29 mouse cellular contexts compared by ENCODE assay signal in genomic region chr1:180503484-180503883, GRCm38 (mm10). TPM values are rescaled to one million over a fixed set of nuclear protein-coding genes. Genes with fewer than 3 reads are reported as not detected.
DNase-seq lines count a peak whose midpoint lies in the region; ATAC-seq and TF ChIP-seq lines count a peak whose summit lies in the region.
"Had no signal": no experiment of that assay in that cellular context is flagged by ENCODE, and none has a peak within 500 bp of the region (broad histone marks: within the 10 kb centered on the region; RNA-seq: fewer than 3 reads in every experiment).

No protein-coding gene starts in this region.

- H3K4me3 ChIP-seq in forebrain, postnatal 0 days (ENCODE audit: low read depth, low read length), result no peak overlapping the region
- no peak overlapping the region for H3K4me3 ChIP-seq in forebrain, embryonic 15.5 days
- H3K4me3 ChIP-seq in hindbrain, postnatal 0 days (ENCODE audit: low read length), result no peak overlapping the region
- no peak overlapping the region for H3K4me3 ChIP-seq in hindbrain, embryonic 14.5 days (replicated peaks; ENCODE audit: low read length)
- H3K4me3 ChIP-seq: embryonic facial prominence, embryonic 13.5 days; embryonic facial prominence, embryonic 15.5 days; erythroblast, embryonic 14.5 days; forebrain, embryonic 10.5 days; forebrain, embryonic 12.5 days had no signal

- TF ChIP-seq CTCF in forebrain, postnatal 0 days (IDR thresholded peaks at IDR 0.05; ENCODE audit: low read depth), result no peak
- no peak for TF ChIP-seq CTCF in hindbrain, postnatal 0 days (IDR thresholded peaks at IDR 0.05; ENCODE audit: low read depth)

- no peaks in the 10 kb centered on the region for H3K4me1 ChIP-seq in forebrain, postnatal 0 days (ENCODE audit: insufficient read depth)
- peaks cover 3% of the 10 kb centered on the region; the same call in 1 of the 2 replicates for H3K4me1 ChIP-seq in forebrain, embryonic 15.5 days
- H3K4me1 ChIP-seq in hindbrain, postnatal 0 days (ENCODE audit: insufficient read depth, low read length), result no peaks in the 10 kb centered on the region
- no peaks in the 10 kb centered on the region for H3K4me1 ChIP-seq in hindbrain, embryonic 14.5 days (replicated peaks; ENCODE audit: control insufficient read depth, insufficient read depth, low read length)
- H3K4me1 ChIP-seq: embryonic facial prominence, embryonic 13.5 days; forebrain, embryonic 12.5 days had no signal

- no peak for DNase-seq in forebrain, postnatal 0 days
- no peak for DNase-seq in hindbrain, postnatal 0 days (ENCODE audit: low spot score)
- DNase-seq in hindbrain, embryonic 14.5 days (ENCODE audit: low spot score), result no peak
- DNase-seq in retina, embryonic 14.5 days (ENCODE audit: low spot score), result peak; percentile 12
- DNase-seq in retina, postnatal 1 day, result no peak
- DNase-seq: adrenal gland, adult 8-10 months; adrenal gland, postnatal 14 days; adrenal gland, postnatal 36 days; B cell, adult 2 months; cerebellum, adult 11 months; cerebellum, adult 18-20 months; cerebellum, adult 8-10 months; cerebellum, adult 9-11 months; cerebellum, postnatal 14 days; cerebellum, postnatal 36 days; embryo, embryonic 11 days had no signal

- WGBS in forebrain, postnatal 0 days, result 35% methylated on average over 5 of the region's 5 CpGs
- WGBS in forebrain, embryonic 15.5 days, result 34% methylated on average over 5 of the region's 5 CpGs
- WGBS in hindbrain, postnatal 0 days, result 35% methylated on average over 5 of the region's 5 CpGs
- 59% methylated on average over 5 of the region's 5 CpGs for WGBS in hindbrain, embryonic 14.5 days

- H3K36me3 ChIP-seq in forebrain, postnatal 0 days (ENCODE audit: insufficient read depth), result no peaks in the 10 kb centered on the region
- no peaks in the 10 kb centered on the region for H3K36me3 ChIP-seq in forebrain, embryonic 15.5 days
- H3K36me3 ChIP-seq in hindbrain, postnatal 0 days (ENCODE audit: insufficient read depth, low read length), result no peaks in the 10 kb centered on the region
- no peaks in the 10 kb centered on the region for H3K36me3 ChIP-seq in hindbrain, embryonic 14.5 days (replicated peaks; ENCODE audit: control insufficient read depth, insufficient read depth)
- H3K36me3 ChIP-seq: embryonic facial prominence, embryonic 13.5 days; embryonic facial prominence, embryonic 15.5 days; forebrain, embryonic 10.5 days; forebrain, embryonic 12.5 days; G1E had no signal

- ATAC-seq in forebrain, postnatal 0 days, result peak; percentile 63
- no peak for ATAC-seq in forebrain, embryonic 15.5 days (replicated peaks)
- peak; percentile 73 for ATAC-seq in hindbrain, postnatal 0 days
- no peak for ATAC-seq in hindbrain, embryonic 14.5 days (ENCODE audit: low FRiP score)
- ATAC-seq: activated CD4-positive, CD25-positive, alpha-beta regulatory T cell, adult 4 months; CD4-positive, CD25-positive, alpha-beta regulatory T cell, adult 4 months; forebrain, embryonic 14.5 days; Patski had no signal

- H3K9ac ChIP-seq in forebrain, postnatal 0 days, result no peak overlapping the region
- no peak overlapping the region for H3K9ac ChIP-seq in forebrain, embryonic 15.5 days (replicated peaks)
- H3K9ac ChIP-seq in hindbrain, postnatal 0 days (replicated peaks; ENCODE audit: low read length), result no peak overlapping the region
- H3K9ac ChIP-seq in hindbrain, embryonic 14.5 days, result no peak overlapping the region
- H3K9ac ChIP-seq: embryonic facial prominence, embryonic 13.5 days; embryonic facial prominence, embryonic 15.5 days; forebrain, embryonic 12.5 days had no signal

- no peak overlapping the region for H3K27ac ChIP-seq in forebrain, postnatal 0 days (ENCODE audit: low read depth, low read length)
- H3K27ac ChIP-seq in forebrain, embryonic 15.5 days (replicated peaks), result no peak overlapping the region
- no peak overlapping the region for H3K27ac ChIP-seq in hindbrain, postnatal 0 days
- H3K27ac ChIP-seq in hindbrain, embryonic 14.5 days, result no peak overlapping the region
- H3K27ac ChIP-seq: embryonic facial prominence, embryonic 13.5 days; embryonic facial prominence, embryonic 15.5 days; forebrain, embryonic 10.5 days; forebrain, embryonic 12.5 days had no signal

- H3K27me3 ChIP-seq in forebrain, postnatal 0 days (ENCODE audit: insufficient read depth, low read length), result no peaks in the 10 kb centered on the region
- H3K27me3 ChIP-seq in forebrain, embryonic 15.5 days, result no peaks in the 10 kb centered on the region
- H3K27me3 ChIP-seq in hindbrain, postnatal 0 days (ENCODE audit: insufficient read depth, low read length), result no peaks in the 10 kb centered on the region
- no peaks in the 10 kb centered on the region for H3K27me3 ChIP-seq in hindbrain, embryonic 14.5 days (ENCODE audit: control insufficient read depth, insufficient read depth, low read length)
- H3K27me3 ChIP-seq: CH12.LX; embryonic facial prominence, embryonic 13.5 days; embryonic facial prominence, embryonic 15.5 days; forebrain, embryonic 12.5 days had no signal

- no peak overlapping the region for H3K4me2 ChIP-seq in forebrain, postnatal 0 days (ENCODE audit: low read depth)
- H3K4me2 ChIP-seq in forebrain, embryonic 15.5 days (replicated peaks), result no peak overlapping the region
- H3K4me2 ChIP-seq in hindbrain, postnatal 0 days (ENCODE audit: low read depth, low read length), result no peak overlapping the region
- H3K4me2 ChIP-seq in hindbrain, embryonic 14.5 days (replicated peaks), result no peak overlapping the region
- H3K4me2 ChIP-seq: embryonic facial prominence, embryonic 13.5 days; embryonic facial prominence, embryonic 15.5 days; forebrain, embryonic 12.5 days had no signal

- no peaks in the 10 kb centered on the region for H3K9me3 ChIP-seq in forebrain, postnatal 0 days (ENCODE audit: low read length)
- H3K9me3 ChIP-seq in forebrain, embryonic 15.5 days, result no peaks in the 10 kb centered on the region
- H3K9me3 ChIP-seq in hindbrain, postnatal 0 days (ENCODE audit: low read length), result no peaks in the 10 kb centered on the region
- H3K9me3 ChIP-seq in hindbrain, embryonic 14.5 days (ENCODE audit: control insufficient read depth, low read length), result no peaks in the 10 kb centered on the region
- H3K9me3 ChIP-seq: embryonic facial prominence, embryonic 13.5 days; embryonic facial prominence, embryonic 15.5 days; forebrain, embryonic 10.5 days; forebrain, embryonic 12.5 days; G1E had no signal

RNA-seq across cellular contexts. Expression of gene Stum, which starts 20.2 kb away (rescaled TPM):
- total RNA-seq in forebrain, postnatal 0 days (2014; rRNA removed), result 59.7 and 80.7 TPM in 2 replicates
- polyA plus RNA-seq in forebrain, postnatal 0 days (2015; fragmentation: Nextera tagmentation; extraction: Ambion mirVana), result 15.2 and 16.7 TPM in 2 replicates
- polyA plus RNA-seq in forebrain, embryonic 15.5 days (2015; fragmentation: Nextera tagmentation; extraction: Ambion mirVana), result 4.1 and 4.2 TPM in 2 replicates
- 105 and 114 TPM in 2 replicates for total RNA-seq in hindbrain, postnatal 0 days (2014; rRNA removed)
- 19.9 and 20.6 TPM in 2 replicates for polyA plus RNA-seq in hindbrain, postnatal 0 days (2015; fragmentation: Nextera tagmentation; extraction: Ambion mirVana)
- 15.6 and 16.1 TPM in 2 replicates for polyA plus RNA-seq in hindbrain, embryonic 14.5 days (2014; fragmentation: Nextera tagmentation; extraction: Ambion mirVana)
- total RNA-seq: common myeloid progenitor, adult 5-6 weeks had no signal
- polyA plus RNA-seq: activated CD4-positive, CD25-positive, alpha-beta regulatory T cell, adult 4 months; CD4-positive, CD25-positive, alpha-beta regulatory T cell, adult 4 months; erythroblast, embryonic 14.5 days; G1E; Patski had no signal

Comparison
In these comparisons a context has a peak if more than half of its experiments do, and no peak if none do; other contexts are left out.
1. ATAC-seq: peak in forebrain, postnatal 0 days (single experiment) and hindbrain, postnatal 0 days (single experiment); none in forebrain, embryonic 15.5 days (single experiment) and hindbrain, embryonic 14.5 days (single experiment).